Mouse (Mus musculus): ENCODE results near the gene Exoc3l.

The Exoc3l gene

GRCm38 (mm10) chr8:105265128-105265527 lies 30.8 kb downstream of the Exoc3l start:
- peak; percentile 69 to 76 for DNase-seq

- peak; percentile 78 to 79 for DNase-seq
These were observed 31.6 kb downstream of the Exoc3l start, which contains the start of the genes Tradd and Fbxl8 for GRCm38 (mm10) chr8:105264024-105264982. Tradd (minus strand) TSS chr8:105264609. Fbxl8 (plus strand) TSS chr8:105264648.

GRCm38 (mm10) chr8:105263244-105263912 lies 32.5 kb downstream of the Exoc3l start:
- no peak for DNase-seq

- DNase-seq: no peak
These were observed 34.4 kb downstream of the Exoc3l start for GRCm38 (mm10) chr8:105261326-105261980.

- no peak for DNase-seq
These were observed 35.4 kb downstream of the Exoc3l start for GRCm38 (mm10) chr8:105260371-105261099.

- DNase-seq: peak; percentile 83 to 88
These were observed 36.1 kb downstream of the Exoc3l start for GRCm38 (mm10) chr8:105259721-105260320.

GRCm38 (mm10) chr8:105258911-105259720 lies 36.8 kb downstream of the Exoc3l start:
- no peak for DNase-seq

GRCm38 (mm10) chr8:105257318-105258114 lies 38.4 kb downstream of the Exoc3l start:
- DNase-seq: no peak

GRCm38 (mm10) chr8:105254966-105255350 lies 40.9 kb downstream of the Exoc3l start, which contains the start of gene B3gnt9:
B3gnt9 (minus strand) TSS chr8:105255153.
- DNase-seq: peak; percentile 30

- DNase-seq: peak; percentile 93
These were observed 41.5 kb downstream of the Exoc3l start for GRCm38 (mm10) chr8:105254152-105254965.

GRCm38 (mm10) chr8:105253766-105254151 lies 42.1 kb downstream of the Exoc3l start:
- no peak for DNase-seq

GRCm38 (mm10) chr8:105252680-105253537 lies 43.0 kb downstream of the Exoc3l start:
- no peak for DNase-seq

- no peak for DNase-seq
These were observed 43.9 kb downstream of the Exoc3l start for GRCm38 (mm10) chr8:105251954-105252353.

GRCm38 (mm10) chr8:105241016-105241415 lies 54.9 kb downstream of the Exoc3l start:
- DNase-seq: no peak
